Mouse (Mus musculus): ENCODE results near the gene H2-Ab1. TPM values are rescaled to one million over a fixed set of nuclear protein-coding genes. Genes with fewer than 3 reads are reported as not detected.
"Not testable (repeated sequence)": the region's sequence is repeated elsewhere in the genome, so short reads cannot be mapped to it uniquely, and the experiment has no call there.

H2-Ab1 gene
- total RNA-seq, 2 experiments from 2014 or later, result 4.4 to 4.7 TPM

GRCm38 (mm10) chr17:34304751-34305150 is 47.3 kb downstream of the H2-Ab1 start:
- DNase-seq, result peak; percentile 83 to 85
- intact Hi-C loops (cut with DNase I), result no loop called here

GRCm38 (mm10) chr17:34305380-34306030 is 48.0 kb downstream of the H2-Ab1 start, which contains the start of gene H2-Eb1:
TSS of gene H2-Eb1 (plus strand) at chr17:34305867.
- DNase-seq, result peak; percentile 90 to 91
- intact Hi-C loops (cut with DNase I), result no loop called here

GRCm38 (mm10) chr17:34306407-34306806 is 48.9 kb downstream of the H2-Ab1 start:
- intact Hi-C loops (cut with DNase I), result no loop called here
- no peak for DNase-seq

DNA sequence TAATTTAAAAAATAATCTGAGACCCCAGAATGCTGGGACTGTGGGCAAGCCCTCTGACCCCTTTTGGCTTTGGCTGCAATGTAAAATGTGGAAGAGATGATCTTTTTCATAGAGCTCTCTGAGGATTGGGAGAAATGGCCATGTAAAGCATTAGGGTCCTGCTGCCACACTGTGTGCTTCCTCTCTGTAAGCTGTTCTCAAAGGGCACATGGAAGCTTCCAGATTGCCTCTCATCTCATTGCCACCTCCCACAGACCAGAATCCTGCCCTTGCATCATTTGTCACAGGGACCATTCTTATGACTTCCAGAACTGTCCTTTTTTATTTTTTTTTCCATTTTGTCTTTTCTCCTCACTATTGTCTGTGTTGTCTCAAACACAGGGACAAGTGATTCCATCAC is 49.7 kb downstream of the H2-Ab1 start:
- intact Hi-C loops (cut with DNase I), result no loop called here
- DNase-seq, result no peak

- no peak for DNase-seq
- intact Hi-C loops (cut with DNase I), result no loop called here
These were observed 50.7 kb downstream of the H2-Ab1 start for GRCm38 (mm10) chr17:34308161-34308560.

DNA sequence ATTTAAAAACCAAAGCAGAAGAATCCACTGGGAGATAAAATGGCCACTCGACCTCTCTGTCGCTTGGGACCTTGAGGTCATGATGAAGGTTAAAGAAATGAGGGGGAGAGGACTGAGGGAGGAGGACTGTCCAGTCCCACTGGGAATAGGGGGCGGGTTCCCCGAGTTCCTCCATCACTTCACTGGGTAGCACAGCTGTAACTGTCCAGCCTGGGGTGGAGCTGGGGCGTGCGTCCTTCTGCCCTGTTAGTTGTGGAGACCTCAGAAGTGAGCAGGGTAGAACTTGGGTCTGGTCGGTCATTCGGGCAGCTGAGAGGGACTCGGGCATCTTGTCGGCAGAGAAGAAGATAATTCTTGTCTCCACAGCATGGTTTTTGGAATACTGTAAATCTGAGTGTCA is 51.7 kb downstream of the H2-Ab1 start:
- peak; percentile 13 to 18 for DNase-seq
- intact Hi-C loops (cut with DNase I), result no loop called here

- intact Hi-C loops (cut with DNase I), result loop anchor here (5.0 kb wide), 1 partner anchor 138 kb away; no protein-coding TSS in a partner anchor
- peak; percentile 80 for DNase-seq
These were observed 52.3 kb downstream of the H2-Ab1 start for GRCm38 (mm10) chr17:34309683-34310385.

GRCm38 (mm10) chr17:34310526-34310925 is 53.0 kb downstream of the H2-Ab1 start:
- intact Hi-C loops (cut with DNase I), result loop anchor here (5.0 kb wide), 1 partner anchor 138 kb away; no protein-coding TSS in a partner anchor
- DNase-seq, result not testable (repeated sequence)

DNA sequence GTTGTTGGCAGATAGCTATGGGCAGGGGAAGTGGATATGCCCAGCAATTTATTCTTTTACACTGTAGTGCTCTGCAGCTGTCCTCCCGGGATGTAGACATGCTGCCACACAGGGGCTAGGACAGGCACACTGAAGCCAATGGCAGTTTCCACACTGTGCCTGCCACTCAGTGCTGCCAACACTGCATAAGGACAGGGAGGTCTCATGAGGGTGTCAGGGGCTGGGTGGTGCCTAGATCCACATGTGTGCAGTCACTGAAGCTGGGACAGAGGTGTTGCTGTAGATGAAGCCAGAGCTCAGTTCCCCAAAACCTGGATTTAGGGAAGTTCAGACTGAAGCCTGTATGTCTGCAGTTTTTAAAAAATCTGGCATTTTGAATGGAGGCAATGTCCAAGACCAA is 54.7 kb downstream of the H2-Ab1 start:
- intact Hi-C loops (cut with DNase I), result loop anchor here (5.0 kb wide), 1 partner anchor 140 kb away; no protein-coding TSS in a partner anchor
- no peak for DNase-seq

DNA sequence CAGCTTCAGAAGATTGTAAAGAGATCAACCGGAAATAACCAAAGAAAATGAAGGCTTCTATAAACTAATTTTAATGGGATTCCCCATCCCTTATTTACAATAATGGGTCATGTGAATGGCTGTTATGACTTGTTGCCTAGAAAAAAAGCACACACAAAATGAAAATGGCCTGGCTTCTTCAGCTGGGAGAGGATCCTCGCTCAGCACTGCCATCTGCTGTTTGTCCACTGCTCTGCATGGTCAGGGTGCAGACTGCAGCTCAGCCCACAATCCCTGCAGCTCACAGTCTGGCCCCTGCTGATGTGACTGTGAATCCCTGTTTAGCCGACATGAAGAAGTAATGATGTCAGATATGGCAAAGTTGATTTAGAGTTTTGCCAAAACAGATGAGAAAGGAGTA is 55.9 kb downstream of the H2-Ab1 start:
- peak; percentile 84 to 92 for DNase-seq
- intact Hi-C loops (cut with DNase I), result loop anchor here (1.0 to 5.0 kb wide), 2 partner anchors 63 to 141 kb away; no protein-coding TSS in a partner anchor

GRCm38 (mm10) chr17:34314286-34314685 is 56.8 kb downstream of the H2-Ab1 start:
- DNase-seq, result no peak

GRCm38 (mm10) chr17:34315512-34315911 is 58.0 kb downstream of the H2-Ab1 start:
- no peak for DNase-seq
- intact Hi-C loops (cut with DNase I), result no loop called here

More at GRCm38 (mm10) chr17:34314286-34314685, 56.8 kb downstream of the H2-Ab1 start:
- intact Hi-C loops (cut with DNase I), result loop anchor here (5.0 kb wide), 1 partner anchor 142 kb away; no protein-coding TSS in a partner anchor

- intact Hi-C loops (cut with DNase I), result no loop called here
- DNase-seq, result no peak
These were observed 59.2 kb downstream of the H2-Ab1 start for GRCm38 (mm10) chr17:34316697-34317096.

GRCm38 (mm10) chr17:34317275-34317674 is 59.8 kb downstream of the H2-Ab1 start:
- intact Hi-C loops (cut with DNase I), result no loop called here

More at GRCm38 (mm10) chr17:34317275-34317674, 59.8 kb downstream of the H2-Ab1 start:
- no peak for DNase-seq

Other genes starting within 250 kb of the H2-Ab1 start
- 10 to 100 TPM; 16.5 to 17.6 TPM for gene Ring1, start 233.0 kb upstream of the H2-Ab1 start, total RNA-seq (2021)
- 10 to 100 TPM; 80.8 to 88.1 TPM for gene H2-Ke6, start 229.6 kb upstream of the H2-Ab1 start, total RNA-seq (2021)
- gene Slc39a7, start 226.0 kb upstream of the H2-Ab1 start, total RNA-seq (2021), result 10 to 100 TPM; 81.7 to 84.4 TPM
- gene Rxrb, start 225.9 kb upstream of the H2-Ab1 start, total RNA-seq (2021), result 10 to 100 TPM; 45.4 to 46.7 TPM
- 1 to 10 TPM; 1.5 to 1.8 TPM for gene Col11a2, start 218.3 kb upstream of the H2-Ab1 start, total RNA-seq (2021)
- gene H2-Oa, start 165.3 kb upstream of the H2-Ab1 start, total RNA-seq (2021), result under 1 TPM in 1 of 2 experiments, not detected in 1; 0.31 TPM
- gene H2-DMa, start 138.1 kb upstream of the H2-Ab1 start, total RNA-seq (2021), result 1 to 10 TPM; 4.1 to 4.5 TPM
- 100 to 1,000 TPM; 113 to 119 TPM for gene Brd2, start 135.1 kb upstream of the H2-Ab1 start, total RNA-seq (2021)
- 1 to 10 TPM in 1 of 2 experiments, under 1 TPM in 1; 0.98 to 1.1 TPM for gene H2-DMb2, start 114.4 kb upstream of the H2-Ab1 start, total RNA-seq (2021)
- gene H2-DMb1, start 104.6 kb upstream of the H2-Ab1 start, total RNA-seq (2021), result under 1 TPM; 0.72 to 0.89 TPM
- 1 to 10 TPM; 6.7 to 7.0 TPM for gene Tap1, start 70.1 kb upstream of the H2-Ab1 start, total RNA-seq (2021)
- 1 to 10 TPM; 3.2 to 4.6 TPM for gene Psmb9, start 69.9 kb upstream of the H2-Ab1 start, total RNA-seq (2021)
- 10 to 100 TPM; 10.3 to 10.7 TPM for gene Psmb8, start 60.0 kb upstream of the H2-Ab1 start, total RNA-seq (2021)
- 10 to 100 TPM; 17.6 to 20.3 TPM for gene Tap2, start 54.2 kb upstream of the H2-Ab1 start, total RNA-seq (2021)
- under 1 TPM; 0.77 to 0.92 TPM for gene H2-Ob, start 18.8 kb upstream of the H2-Ab1 start, total RNA-seq (2021)
- 1 to 10 TPM; 4.9 to 5.4 TPM for gene H2-Aa, start 30.1 kb downstream of the H2-Ab1 start, total RNA-seq (2021)
- gene H2-Eb1, start 48.2 kb downstream of the H2-Ab1 start, total RNA-seq (2021), result 1 to 10 TPM; 7.5 to 8.4 TPM
- not detected for gene H2-Eb2, start 68.0 kb downstream of the H2-Ab1 start, total RNA-seq (2021)
- under 1 TPM; 0.22 to 0.30 TPM for gene Btnl2, start 97.1 kb downstream of the H2-Ab1 start, total RNA-seq (2021)
- not detected for gene Btnl1, start 119.4 kb downstream of the H2-Ab1 start, total RNA-seq (2021)
- gene BC051142, start 141.1 kb downstream of the H2-Ab1 start, total RNA-seq (2021), result not detected
- gene Btnl4, start 219.6 kb downstream of the H2-Ab1 start, total RNA-seq (2021), result not detected

Data from heart, postnatal 10 days (tissue).